Mouse (Mus musculus) hematopoietic stem cell, adult 5-6 weeks (primary cell): ENCODE measurements around the gene Pou5f1. TPM values are rescaled to one million over a fixed set of nuclear protein-coding genes. Genes with fewer than 3 reads are reported as not detected.
"Not testable (repeated sequence)": the region's sequence is repeated elsewhere in the genome, so short reads cannot be mapped to it uniquely, and the experiment has no call there.

ENCODE experiments used
- ATAC-seq, 2 experiments: fragments of 125-278 bp in 1 of 2; replicated peaks in 1 of 2; 2 replicates each; pipeline ENCODE4 v1.8.0; 2016 to 2017; ENCODE audit warnings: inconsistent platforms in 2 of 2, mild to moderate bottlenecking in 2 of 2, moderate number of reproducible peaks in 2 of 2, low read depth in 1 of 2, moderate TSS enrichment in 1 of 2; ENCODE audit not compliant: low FRiP score in 2 of 2, poor library complexity in 2 of 2, severe bottlenecking in 2 of 2, insufficient read depth in 1 of 2, low TSS enrichment in 1 of 2
- total RNA-seq: library from RNA; stranded (forward); fragments of 172-1452, 232-1000 nt; gene quantifications from 2 replicates; pipeline ENCODE4 v1.2.3, GENCODE M21; 2017

Gene Pou5f1
- total RNA-seq, 1 experiment from 2014 or later, result 0.45 TPM

- ATAC-seq, result 0 out of 4 replicates have a peak, but pooled peaks of 1 of the 2 experiments have one; percentile 37
Observed at GRCm38 (mm10) chr17:35507556-35508260, 1.9 kb downstream of the Pou5f1 start.

- ATAC-seq, result not testable (repeated sequence)
Observed at GRCm38 (mm10) chr17:35508279-35508678, 2.5 kb downstream of the Pou5f1 start.

DNA sequence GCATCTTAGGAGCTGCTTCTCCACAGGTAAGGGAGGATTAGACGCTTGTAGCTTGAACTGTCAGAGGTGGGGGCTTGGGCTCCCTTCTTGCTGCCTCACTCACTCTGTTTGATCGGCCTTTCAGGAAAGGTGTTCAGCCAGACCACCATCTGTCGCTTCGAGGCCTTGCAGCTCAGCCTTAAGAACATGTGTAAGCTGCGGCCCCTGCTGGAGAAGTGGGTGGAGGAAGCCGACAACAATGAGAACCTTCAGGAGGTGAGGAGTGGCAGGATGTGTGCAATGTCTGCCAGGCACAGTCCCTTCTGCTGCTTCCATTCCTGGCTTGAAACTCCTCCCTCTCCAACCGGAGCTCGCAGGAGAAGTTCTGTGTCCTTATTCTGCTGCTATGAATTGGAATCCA lies 3.5 kb downstream of the Pou5f1 start:
- ATAC-seq, result peak; percentile 66 to 73; a peak in 3 of 4 replicates

- no peak for ATAC-seq
Observed at GRCm38 (mm10) chr17:35512916-35513626, 7.3 kb downstream of the Pou5f1 start.

DNA sequence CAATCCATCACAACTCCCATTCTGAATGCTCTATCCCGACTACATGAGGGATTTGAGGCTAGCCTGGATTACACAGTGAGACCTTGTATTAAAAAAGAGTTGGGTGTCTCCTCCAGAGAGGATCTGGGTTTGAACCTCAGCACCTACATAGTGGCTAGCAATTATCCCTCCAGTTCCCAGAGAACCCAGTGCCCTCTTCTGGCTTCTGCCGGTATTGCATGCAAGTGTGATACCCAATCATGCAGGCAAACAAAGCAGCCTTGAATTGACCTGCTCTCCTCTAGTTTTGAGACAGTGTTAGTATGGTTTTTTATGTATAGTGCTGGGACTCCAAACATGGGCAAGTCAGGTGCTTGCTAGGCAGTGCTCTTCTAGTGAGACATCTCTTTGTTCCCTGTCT lies 8.1 kb downstream of the Pou5f1 start:
- no peak for ATAC-seq

DNA sequence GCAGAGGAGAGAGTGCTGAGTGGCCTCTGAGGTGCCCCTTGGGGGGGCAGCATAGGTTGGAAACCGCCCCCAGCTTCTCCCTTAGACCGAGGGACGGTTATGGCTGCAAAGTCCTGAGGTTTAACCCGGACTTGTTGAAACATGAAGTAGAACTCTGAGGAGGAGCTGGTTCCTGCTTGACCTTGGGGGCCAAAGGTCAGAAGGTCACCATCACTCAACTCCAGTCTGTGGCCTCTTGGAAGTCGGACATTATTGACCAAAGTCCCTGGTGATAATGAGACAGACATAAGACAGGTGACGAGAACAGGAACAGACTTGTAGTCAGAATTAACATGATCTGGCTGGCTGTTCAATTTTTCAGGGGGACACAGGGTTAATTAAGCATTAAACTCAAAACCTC lies 8.9 kb downstream of the Pou5f1 start:
- no peak for ATAC-seq

DNA sequence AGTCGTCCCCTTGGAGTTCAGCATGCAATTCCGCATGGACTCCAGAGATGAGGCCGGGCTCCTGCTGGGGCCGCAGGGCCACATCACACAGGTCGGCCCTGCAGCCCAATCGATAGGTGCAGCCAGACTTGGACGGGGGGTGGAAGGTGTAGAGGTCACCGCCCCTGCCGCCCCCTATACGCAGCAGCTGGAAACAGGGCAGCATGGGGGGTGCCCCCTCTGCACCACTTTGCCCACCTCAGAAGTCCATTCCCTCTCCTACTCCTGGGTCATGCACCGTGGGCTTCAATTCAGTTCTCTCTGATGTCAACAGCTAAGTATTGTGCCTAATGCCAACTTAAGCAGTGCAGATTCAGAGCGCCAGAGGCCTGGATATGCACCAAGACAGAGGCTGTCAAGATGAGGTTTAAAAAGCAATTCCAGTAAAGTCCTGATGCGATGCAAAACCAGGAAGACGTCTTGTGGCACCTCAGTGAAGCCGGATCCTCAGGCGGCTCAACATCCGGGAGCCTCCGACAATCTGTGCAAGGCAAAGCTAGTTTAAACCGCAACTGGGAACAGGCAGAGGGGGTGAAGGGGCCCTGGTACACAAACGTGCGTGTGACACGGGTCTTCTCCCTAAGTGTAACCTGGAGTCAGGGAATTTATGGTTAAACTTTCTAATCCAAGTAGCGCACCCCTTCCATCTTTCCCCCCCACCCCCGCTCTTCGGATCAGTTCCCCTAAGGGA lies 10.3 kb downstream of the Pou5f1 start:
- no peak; a peak in 1 of 4 replicates for ATAC-seq

DNA sequence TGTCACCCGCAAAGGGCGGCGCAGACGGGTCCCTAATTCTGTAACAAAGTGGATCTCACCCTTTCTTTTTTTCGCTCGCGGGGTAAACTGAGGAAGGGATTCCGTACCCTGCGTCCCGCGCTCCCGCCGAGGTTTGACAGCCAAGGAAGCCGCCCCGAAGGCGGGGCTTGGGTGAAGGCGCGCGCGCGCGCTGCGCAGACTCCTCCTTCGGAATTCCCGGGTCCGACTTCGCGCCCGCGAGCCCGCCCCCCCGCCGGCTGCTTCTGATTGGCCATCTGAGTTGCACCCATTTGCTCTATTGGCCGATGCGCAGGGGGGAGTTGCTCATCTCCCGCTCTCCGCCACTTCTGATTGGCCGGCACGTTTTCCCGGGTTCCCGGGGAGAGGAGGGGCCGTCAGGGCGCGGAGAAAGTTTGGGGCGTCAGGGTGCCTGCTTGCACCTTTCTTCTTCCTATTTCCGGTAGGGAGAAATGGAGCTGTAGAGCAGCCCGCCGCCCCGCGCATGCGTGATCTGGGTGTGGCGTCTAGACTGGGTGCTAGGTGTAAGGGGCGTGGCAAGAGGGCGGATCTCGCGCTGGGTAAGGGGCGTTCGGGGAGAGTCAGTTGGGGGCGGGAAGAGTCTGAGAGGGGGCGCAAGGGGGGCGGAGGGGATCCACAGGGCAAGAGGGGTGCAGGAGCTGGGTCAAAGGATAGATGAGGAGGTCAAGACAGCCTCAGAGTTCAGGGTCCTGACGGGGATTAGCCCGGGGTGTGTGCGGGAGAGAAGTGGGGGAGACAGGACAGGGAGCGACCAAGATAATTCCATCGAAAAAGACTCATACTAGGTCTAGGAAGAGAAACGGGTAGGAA lies 11.1 kb downstream of the Pou5f1 start, which contains the start of the genes Tcf19 and Cchcr1:
Gene Tcf19 (minus strand): TSS at position 173 of the 849 bp plus-strand sequence.
Gene Cchcr1 (plus strand): TSS at position 449 of the 849 bp plus-strand sequence.
- ATAC-seq, result peak; percentile 95

DNA sequence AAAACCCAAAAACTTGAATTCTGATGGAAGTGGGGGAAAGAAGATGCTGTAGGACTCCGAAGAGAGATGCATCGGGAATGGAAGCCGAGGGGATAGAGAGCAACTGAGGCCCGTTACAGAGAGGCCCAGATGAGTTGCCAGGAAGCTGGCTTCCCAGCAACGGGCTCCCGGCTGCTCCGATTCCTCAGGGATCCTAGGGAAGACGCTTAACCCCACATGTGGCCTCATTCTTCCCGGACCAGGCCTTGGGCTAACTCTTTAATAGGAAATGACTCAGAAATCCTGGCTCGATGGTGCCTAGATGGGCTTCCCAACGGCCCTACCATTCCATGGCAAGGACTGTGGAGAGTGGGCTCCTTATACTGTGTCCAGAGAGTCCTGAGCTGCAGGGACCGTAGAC lies 11.7 kb downstream of the Pou5f1 start:
- ATAC-seq, result no peak

DNA sequence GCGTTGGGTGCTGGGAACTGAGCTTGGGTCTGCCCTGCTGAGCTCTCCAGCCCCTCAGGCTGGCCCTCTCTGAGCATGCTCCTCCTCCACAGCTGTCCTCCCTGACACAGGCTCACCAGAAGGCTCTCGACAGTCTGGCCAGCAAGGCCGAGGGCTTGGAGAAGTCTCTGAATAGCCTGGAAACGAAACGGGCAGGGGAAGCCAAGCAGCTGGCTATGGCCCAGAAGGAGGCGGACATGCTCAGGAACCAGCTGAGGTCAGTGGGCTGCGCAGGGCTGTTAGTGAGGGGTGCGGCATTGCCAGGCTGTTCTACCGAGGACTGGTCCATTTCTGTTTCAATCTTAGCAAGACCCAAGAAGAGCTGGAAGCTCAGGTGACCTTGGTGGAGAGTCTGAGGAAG lies 18.5 kb downstream of the Pou5f1 start:
- no peak for ATAC-seq

- ATAC-seq, result peak in 1 of 2 experiments; percentile 51; a peak in 1 of 4 replicates
Observed at GRCm38 (mm10) chr17:35526644-35527043, 20.8 kb downstream of the Pou5f1 start.

GRCm38 (mm10) chr17:35532360-35532759 lies 26.5 kb downstream of the Pou5f1 start:
- no peak for ATAC-seq

DNA sequence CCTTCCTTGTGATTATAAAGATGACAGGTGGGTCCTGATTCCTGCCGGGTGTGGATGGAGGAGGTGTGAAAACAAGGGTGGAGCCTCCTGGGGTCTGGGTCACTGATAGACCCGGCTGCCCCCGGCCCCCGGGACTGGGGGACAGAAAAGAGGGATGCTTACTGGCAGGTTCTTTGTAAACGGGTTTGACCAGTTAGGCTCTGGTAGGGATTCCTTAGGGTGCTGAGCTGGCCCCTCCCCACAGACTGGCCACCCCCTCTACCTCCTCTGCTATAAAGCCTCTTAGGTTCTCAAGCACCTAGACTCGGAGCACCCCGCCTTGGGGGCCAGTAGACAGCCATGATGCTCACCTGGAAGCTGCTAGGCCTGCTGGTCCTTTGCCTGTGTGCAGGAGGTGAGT lies 27.1 kb downstream of the Pou5f1 start, which contains the start of gene Psors1c2:
Gene Psors1c2 (plus strand): TSS at position 301 of the 400 bp plus-strand sequence.
- ATAC-seq, result no peak

DNA sequence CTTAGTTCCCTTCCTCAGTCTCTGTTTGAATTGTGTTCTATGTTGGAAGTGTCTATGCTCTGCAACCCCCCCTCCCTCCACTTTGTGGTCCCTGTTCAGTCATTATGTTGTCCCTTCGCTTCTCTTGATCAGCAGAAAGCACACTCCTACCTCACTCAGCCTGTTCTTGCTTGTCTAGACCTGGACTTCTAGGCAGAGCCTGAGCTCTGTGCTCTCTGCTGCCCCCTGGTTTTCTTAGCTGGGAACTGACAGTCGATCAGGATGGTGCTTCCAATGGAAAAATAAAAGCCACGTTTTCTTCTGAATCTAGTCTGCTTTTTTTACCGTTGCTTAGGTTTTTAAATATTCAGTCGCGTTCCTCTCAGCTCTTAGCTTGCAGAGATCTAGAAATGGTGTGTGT lies 28.5 kb downstream of the Pou5f1 start:
- peak; percentile 70 to 81; a peak in 2 of 4 replicates for ATAC-seq

DNA sequence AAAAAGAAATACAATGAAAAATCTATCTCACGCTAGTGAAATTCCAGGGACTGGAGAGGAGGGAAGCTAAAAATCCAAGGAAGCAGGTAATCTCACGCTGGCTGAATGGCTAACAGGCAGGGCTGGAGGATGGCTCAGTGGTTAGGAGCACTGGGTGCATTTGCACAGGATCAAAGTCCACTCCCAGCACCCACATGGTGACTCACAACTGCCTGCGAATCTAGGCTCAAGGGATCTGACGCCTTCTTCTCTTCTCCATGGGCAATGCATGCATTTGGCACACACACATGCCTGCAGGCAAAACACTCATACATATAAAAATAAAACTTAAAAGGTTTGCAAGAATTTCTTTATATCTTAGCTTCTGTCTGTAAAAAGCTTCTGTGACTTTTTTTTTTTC lies 31.6 kb downstream of the Pou5f1 start:
- no peak for ATAC-seq

DNA sequence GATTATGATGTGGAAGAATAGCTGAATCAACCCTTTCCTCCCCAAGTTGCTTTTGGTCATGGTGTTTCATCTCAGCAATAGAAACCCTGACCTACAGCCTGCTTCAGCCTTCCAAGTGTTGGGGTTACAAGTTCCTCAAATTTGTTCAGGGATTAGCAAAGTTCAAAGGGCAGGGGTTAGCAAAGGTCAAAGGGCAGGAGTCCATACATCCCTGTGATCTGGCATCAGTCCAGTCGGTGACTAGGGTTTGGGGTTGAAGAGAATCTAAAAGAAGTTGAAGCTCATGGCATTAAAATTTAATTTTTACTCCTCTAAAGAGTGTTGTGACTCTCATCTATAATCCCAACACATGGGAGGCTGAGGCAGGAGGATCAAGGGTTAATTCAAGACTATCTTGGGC lies 32.7 kb downstream of the Pou5f1 start:
- no peak for ATAC-seq

- no peak for ATAC-seq
Observed at GRCm38 (mm10) chr17:35539540-35539939, 33.7 kb downstream of the Pou5f1 start.
